Mouse (Mus musculus) gastrocnemius, postnatal 14 days (tissue): ENCODE measurements around the gene Cdkn1c. TPM values are rescaled to one million over a fixed set of nuclear protein-coding genes. Genes with fewer than 3 reads are reported as not detected.

ENCODE experiments used
- DNase-seq: peaks from one replicate; pipeline ENCODE4 v3.0.0; 2021; ENCODE audit warnings: mixed read lengths
- intact Hi-C: fragments of 180-260 bp; cut with DNase I; formaldehyde crosslinking; loops from one replicate; pipeline ENCODE4 v1.15.1; 2025; ENCODE audit warnings: low total_unique reads
- long read RNA-seq, 2 experiments: library from polyadenylated mRNA; stranded (forward); transcript quantifications; one replicate each; pipeline ENCODE4 v2.0.0; 2021
- total RNA-seq, 2 experiments: library from RNA; stranded (reverse); gene quantifications; 2 replicates each; pipeline ENCODE4 v1.2.3; 2021

Cdkn1c gene
- total RNA-seq = 100 to 1,000 TPM; 565 to 617 TPM
- long read RNA-seq, experiment 1, transcript Cdkn1c-205 (3 exons, 667 nt) = minor isoform, 12 of 1,091 reads
- long read RNA-seq, experiment 1, transcript Cdkn1c-201 (4 exons, 1,901 nt) = major isoform, 283 of 1,091 reads
- long read RNA-seq, experiment 1, transcript Cdkn1c-204 (2 exons, 500 nt) = minor isoform, 6 of 1,091 reads
- long read RNA-seq, experiment 1, transcript Cdkn1c-202 (4 exons, 1,888 nt) = minor isoform, 87 of 1,091 reads
- long read RNA-seq, experiment 1, partial matches to known transcripts = 20 of 1,091 reads
- long read RNA-seq, experiment 1, other reads (novel, unspliced or antisense) = 683 of 1,091 reads
- long read RNA-seq, experiment 2, transcript Cdkn1c-204 (2 exons, 500 nt) = minor isoform, 7 of 949 reads
- long read RNA-seq, experiment 2, transcript Cdkn1c-205 (3 exons, 667 nt) = minor isoform, 15 of 949 reads
- long read RNA-seq, experiment 2, transcript Cdkn1c-201 (4 exons, 1,901 nt) = major isoform, 234 of 949 reads
- long read RNA-seq, experiment 2, transcript Cdkn1c-202 (4 exons, 1,888 nt) = minor isoform, 70 of 949 reads
- long read RNA-seq, experiment 2, partial matches to known transcripts = 23 of 949 reads
- long read RNA-seq, experiment 2, other reads (novel, unspliced or antisense) = 600 of 949 reads

DNA sequence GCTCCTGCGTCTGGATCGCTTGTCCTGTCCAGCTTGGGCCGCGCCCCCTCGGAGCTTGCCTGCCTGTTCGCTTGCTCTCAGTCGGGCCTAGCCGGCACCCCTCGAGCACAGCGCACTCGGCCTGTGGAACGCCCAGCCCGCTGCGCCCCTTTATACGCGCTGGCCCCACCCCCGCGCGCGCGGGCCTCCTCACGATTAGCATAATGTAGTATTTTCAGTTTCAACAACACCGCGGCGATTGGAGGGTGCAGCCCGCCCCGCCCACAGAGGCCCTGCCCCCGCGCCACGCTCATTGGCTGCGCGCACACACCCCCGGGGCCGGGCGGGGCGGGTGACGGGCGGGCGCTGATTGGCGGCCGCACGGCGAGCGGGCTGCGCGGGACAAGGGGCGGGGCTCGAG, at the start of gene Cdkn1c:
Gene Cdkn1c (minus strand): TSS at position 177 of the 400 bp plus-strand sequence.
- peak; percentile 92 for DNase-seq
- intact Hi-C loops = no loop called here

DNA sequence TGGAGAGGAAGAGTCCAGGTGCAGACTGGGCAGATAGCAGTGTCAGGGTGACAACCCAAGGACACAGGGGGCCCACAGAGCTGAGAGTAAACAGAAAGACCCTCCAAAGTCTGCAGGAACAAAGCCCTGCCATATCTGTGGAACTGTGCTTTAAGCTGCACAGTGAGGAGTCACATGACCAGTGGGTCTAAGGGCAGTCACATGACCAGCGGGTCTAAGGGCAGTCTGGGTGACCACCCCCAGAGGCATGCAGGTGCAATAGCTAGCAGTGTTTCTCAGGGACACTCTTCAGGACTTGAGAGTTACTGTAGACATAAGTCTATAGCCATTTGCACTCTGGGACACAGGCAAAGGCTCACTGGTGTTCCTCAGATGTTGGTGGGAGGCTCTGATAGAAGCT, 48.7 kb upstream of the Cdkn1c start:
- intact Hi-C loops = no loop called here
- DNase-seq = no peak

DNA sequence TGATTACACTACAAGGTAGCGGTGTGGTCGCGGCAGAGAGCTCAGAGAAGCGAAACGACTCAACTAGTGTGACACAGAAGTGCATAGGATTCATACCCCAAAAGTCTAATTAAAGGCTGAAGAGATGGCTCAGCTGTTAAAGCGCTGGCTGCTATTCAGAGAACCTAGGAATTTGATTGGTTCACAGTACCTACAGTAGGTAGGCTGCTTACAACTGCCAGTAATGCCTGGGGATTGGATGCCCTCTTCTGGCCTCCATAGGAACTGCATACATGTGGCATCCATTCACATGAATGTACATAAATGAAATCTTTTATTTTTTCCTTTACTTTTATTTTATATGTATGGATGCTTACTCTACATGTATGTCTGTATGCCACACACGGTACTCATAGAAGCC, 45.8 kb upstream of the Cdkn1c start:
- no peak for DNase-seq
- intact Hi-C loops = no loop called here

DNA sequence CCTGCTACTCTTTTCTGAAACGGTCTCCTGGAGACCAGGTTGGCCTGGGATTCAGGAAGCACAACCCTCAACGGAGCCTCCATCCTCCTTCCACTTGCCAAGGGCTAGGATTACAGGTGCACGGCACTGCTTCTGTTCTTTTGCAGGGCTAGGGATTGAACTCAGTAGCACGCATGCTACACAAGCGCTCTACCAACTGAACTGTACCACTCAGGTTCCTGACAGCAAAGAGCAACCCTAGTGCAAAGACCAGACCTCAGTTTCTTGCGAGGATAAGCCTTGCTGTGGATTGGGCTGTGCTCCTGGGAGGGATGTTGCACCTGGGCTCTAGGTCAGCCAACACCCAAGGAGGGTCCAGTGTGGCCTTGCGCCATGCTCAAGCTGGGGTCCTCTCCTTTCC, 45.4 kb upstream of the Cdkn1c start:
- DNase-seq = no peak
- intact Hi-C loops = no loop called here

DNA sequence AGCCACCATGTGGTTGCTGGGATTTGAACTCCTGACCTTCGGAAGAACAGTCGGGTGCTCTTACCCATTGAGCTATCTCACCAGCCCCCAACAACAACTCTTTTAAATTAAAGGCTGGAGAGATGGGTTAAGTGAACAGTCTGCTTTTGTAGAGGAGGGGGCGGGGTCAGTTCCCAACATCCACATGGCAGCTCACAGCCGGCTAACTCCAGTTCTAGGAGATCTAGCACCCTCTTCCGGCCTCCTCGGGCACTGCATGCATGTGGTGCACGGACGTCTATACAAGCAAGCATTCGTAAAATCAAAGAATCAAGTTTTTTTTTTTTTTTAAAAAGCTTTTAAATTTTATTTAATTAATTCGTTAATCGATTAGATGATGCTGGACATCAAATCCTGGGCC, 45.0 kb upstream of the Cdkn1c start:
- intact Hi-C loops = no loop called here
- DNase-seq = peak; percentile 75

DNA sequence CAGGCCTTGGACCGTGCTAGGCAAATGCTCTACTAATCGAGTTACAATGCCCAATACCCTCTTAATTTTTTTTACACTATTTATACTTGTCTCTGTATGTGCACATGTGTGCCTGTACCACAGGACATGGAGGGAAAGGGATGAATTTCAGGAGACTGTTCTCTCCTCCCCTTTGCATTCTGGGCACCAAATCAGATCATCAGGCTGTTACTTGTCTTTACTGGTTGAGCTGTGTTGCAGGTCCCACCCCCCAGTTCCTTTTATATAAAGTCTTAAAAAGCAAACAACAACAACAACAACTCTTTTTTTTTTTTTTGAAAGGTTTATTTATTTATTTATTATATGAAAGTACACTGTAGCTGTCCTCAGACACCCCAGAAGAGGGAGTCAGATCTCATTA, 44.6 kb upstream of the Cdkn1c start:
- intact Hi-C loops = no loop called here
- DNase-seq = no peak

DNA sequence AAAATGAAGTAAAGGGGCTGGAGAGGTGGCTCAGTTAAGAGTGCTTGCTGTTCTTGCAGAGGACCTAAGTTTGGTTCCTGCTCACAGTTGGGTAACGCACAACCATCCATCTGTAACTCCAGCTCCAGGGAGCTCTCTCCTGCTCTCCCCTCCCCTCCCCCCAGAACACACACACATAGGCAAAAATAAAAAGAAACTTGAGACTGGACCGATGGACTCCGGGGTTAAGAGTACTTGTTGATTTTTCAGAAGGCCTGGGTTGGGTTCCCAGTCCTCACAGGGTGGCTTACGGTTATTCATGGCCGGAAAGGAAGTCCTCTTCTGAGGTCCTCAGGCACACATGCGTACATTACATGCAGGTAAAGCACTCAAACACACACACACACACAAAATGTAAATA, 43.1 kb upstream of the Cdkn1c start:
- no peak for DNase-seq
- intact Hi-C loops = no loop called here

DNA sequence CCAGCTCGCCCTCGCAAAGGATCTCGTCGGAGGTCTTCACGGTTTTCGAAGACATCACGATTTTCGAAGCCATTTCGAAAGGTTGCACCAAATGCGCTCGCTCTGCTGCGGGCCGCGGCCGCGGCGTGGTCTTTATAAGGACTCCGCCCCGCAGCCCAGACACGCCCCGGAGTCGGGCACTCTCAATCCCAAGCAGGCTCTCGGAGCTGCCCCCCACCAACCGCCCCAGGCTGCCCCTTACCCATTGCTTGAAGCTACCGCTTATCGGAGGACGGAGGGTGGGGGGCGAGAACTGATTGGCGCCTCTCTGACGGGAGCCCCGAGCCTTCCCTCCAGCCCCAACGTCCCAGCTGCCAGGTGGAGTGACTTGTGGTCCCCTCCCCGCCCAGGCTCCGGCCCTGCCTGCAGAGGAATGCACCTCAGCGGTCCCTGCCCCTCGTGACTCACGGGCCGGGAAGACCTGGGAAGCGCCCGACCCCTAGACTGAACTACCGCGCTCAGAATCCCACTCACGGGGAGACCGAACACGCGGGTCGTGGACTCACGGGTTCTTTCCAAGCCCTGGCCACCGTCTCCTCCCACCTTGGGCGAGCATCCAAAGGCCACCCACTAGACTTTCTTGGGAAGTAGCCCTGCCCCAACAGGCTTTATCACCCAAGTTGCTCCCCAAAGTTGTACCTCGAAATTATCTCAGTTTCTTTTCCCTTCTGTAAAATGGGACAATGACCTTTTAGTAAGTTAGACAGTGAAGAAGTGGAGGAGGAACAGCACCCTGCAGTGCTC, 41.8 kb upstream of the Cdkn1c start, which contains the start of gene Phlda2:
Gene Phlda2 (minus strand): TSS at position 733 of the 783 bp plus-strand sequence.
- DNase-seq = no peak
- intact Hi-C loops = no loop called here

DNA sequence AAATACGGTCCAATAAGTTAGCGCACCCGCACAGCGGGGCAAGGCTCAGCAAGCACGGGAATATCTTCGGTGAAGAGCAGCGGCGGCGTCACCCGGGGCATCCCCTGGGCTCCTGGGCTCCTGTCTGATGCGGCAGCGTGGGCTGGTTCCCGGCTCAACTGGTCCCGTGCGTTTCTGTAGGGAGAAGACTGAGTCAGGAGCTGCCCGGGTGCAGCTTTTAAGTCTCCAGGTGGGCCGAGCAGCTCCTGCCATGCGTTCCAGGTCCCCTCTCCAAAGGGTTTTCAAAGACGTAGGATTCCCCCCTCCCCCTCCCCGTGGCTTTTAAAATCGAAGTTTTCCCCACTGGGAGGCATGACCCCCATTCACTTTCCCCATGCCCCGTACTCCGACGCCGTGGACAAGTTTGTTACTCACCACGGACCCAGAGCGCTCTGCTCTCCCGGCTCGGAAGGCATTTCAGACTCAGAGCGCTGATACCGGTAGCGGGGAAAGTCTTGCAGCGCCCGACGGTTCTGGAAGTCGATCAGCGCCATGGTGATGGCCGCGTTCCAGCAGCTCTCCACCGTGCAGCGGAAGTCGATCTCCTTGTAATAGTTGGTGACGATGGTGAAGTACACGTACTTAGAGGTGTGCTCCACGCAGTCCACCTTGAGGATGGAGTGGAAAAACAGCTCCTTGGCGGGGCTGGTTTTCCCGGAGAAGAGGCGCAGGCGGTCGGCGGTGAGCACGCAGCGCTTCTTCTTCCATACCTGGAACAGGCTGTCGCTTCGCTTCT, 41.0 kb upstream of the Cdkn1c start:
- DNase-seq = peak; percentile 23
- intact Hi-C loops = no loop called here

DNA sequence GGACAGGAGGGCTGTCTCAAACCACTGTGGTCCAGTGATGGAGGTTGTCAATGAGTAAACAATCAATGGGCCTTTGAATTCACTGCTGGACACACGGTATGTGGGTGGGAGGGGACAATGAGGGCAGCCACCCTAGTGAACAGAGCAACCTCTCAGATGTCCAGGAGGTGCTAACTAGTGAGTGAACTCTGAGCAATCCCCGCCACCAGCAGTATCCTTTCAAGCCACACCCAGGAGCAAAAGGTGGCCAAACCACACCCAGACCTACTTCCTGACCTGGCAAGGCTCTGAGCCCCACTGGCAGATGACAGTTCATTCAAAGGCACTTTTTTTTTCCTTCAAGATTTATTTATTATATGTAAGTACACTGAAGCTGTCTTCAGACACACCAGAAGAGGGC, 40.1 kb upstream of the Cdkn1c start:
- intact Hi-C loops = no loop called here
- DNase-seq = no peak

DNA sequence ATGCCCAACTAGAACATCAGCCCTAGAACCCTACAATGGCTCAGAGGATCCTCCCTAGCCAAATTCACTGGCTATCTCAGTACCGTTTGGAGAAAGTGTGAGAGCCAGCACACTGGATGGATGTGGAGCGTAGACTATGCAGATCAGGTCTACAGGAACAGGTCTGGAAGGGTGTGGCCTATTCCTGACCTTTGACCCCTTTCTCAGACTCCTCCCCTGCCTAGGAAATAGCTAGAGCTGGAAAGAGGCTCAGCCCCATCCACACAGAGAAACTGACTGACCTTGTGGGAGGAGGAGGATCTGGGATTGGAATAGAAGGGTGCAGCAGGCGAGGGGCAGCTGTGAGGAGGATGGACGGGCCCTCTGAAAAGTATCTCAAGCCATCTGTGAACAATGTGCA, 37.7 kb upstream of the Cdkn1c start:
- DNase-seq = no peak

DNA sequence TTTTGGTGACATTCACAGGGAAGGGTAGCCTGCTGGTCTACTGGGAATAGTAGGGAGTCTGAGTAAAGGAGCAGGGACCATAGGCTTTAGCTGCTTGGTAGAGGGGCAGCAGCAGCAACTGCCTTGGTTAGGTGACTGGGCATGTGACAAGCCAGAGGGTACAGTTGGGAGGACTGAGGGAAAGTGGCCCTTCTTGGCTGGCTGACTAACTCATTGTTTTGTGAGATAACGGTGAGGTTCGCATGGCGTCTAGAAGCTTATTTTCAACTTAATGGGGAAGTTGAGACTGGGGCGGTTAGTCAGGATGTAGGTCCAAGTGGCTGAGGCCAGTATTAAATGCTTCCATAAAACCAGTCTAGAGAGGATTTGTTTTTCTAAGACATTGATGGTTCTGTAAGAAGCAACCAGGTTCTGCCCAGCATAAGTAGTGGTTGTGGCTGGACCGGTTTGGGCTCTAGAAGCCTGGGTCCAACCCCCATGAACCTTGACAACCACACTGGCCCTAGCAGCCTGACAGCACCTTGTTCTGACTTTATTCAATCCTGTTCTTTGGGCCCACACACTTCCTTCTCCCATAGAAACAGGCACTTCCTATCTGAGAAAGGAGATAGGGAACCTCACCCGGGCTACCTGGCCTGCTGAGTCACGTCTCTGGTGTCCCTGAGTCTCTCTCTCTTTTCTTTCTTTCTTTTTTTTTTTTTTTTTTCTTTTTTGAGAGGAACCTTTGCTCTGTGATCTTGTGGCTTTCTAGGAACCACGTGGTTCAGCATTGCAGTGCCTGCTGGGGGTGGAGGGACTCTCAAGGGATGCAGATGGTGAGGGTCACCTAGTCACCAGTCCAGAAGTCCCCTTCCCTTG, 34.5 kb upstream of the Cdkn1c start:
- no peak for DNase-seq
- intact Hi-C loops = no loop called here

More for the DNA sequence above, 37.7 kb upstream of the Cdkn1c start:
- intact Hi-C loops = no loop called here

DNA sequence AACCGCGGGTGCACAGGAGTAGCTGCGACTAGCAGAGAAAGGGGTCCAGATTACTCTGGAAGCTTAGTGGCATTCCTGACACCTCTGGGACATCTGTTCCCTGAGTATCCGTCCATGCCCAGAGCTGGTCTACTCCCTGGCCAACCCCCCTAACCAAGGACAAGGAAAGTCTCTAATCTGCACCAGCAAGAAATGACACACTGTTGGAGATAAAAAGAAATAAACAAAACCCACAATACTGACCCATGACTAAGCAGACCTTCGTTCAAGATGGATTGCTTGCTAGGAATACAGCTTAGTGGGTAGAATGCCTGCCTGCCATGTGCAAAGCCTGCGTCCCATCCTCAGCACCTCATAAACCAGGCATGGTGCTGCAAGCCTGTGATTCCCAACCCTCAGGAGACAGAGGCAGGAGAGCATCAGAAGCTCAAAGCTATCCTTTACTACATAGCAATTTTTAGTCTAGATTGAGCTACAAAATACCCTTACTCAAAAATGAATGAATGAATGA, 32.8 kb upstream of the Cdkn1c start:
- intact Hi-C loops = no loop called here
- DNase-seq = no peak

DNA sequence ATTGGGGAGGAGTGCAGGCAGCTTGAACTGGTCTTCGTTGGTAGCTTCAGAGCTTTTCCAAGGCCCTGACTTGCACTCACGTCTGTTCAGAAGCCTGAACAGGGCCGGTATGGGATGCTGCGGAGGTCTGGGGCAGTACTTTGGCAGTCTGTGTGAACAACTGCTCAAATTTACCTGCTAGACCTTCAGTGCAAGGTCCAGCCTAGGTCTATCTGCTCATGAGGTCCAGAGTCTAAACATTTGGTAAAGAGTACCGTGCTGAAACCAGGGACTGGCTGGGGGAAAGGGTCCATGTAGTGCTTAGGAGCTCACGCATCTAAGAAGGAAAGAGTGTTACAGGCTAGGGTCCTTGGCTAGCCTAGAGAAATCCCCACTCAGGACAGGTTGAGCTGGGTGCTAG, 28.9 kb upstream of the Cdkn1c start:
- intact Hi-C loops = loop anchor here (10.0 kb wide), 1 partner anchor 265 kb away; the partner anchor contains the start of gene Osbpl5
- no peak for DNase-seq

DNA sequence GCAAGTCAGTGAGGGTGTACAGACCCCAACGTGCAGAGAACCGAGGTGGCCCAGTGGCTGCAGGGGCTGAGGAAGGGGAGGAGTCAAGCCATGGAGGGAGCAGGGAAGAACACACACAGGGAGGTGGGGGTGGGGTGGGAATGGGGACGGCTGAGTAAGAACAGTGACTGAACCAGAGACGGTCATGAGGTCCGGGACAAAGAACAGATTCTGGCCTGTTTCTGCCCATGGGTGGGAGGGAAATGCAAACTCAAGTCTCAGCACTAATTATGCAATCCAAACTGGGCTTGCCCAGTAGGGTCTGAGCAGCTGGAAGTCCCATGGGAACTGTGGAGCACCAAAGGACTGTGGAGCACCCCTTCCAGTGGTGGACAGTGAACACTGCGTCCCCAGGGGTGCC, 21.7 kb upstream of the Cdkn1c start:
- intact Hi-C loops = loop anchor here (10.0 kb wide), 1 partner anchor 272 kb away; the partner anchor contains the start of gene Osbpl5
- no peak for DNase-seq

DNA sequence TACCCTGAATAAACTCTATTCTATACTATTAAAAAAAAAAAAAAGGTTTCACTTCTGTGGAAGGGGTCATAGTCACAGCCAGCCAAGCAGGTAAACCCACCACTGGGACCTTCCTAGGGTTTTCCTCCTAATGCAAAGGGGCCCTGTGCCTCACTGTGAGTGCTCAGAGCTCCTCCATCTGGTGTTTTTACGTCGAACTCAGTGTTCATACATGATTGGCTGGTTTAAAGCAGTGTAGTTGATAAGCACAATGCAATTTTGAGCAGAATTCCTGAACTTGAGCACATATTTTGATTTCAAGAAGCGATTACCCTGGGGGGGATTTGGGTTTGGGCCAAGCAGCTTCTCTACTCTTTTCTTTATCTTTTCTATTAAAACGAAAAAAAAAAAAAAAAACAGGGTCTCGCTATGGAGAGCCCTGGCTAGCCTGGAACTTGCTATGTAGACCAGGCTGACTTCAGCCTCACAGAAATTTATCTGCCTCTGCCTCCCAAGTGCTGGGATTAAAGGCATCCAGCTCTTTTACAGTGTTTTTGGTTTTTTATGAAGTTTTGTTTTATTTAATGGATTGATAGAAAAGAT, 21.0 kb upstream of the Cdkn1c start:
- no peak for DNase-seq
- intact Hi-C loops = loop anchor here (10.0 kb wide), 1 partner anchor 273 kb away; the partner anchor contains the start of gene Osbpl5

DNA sequence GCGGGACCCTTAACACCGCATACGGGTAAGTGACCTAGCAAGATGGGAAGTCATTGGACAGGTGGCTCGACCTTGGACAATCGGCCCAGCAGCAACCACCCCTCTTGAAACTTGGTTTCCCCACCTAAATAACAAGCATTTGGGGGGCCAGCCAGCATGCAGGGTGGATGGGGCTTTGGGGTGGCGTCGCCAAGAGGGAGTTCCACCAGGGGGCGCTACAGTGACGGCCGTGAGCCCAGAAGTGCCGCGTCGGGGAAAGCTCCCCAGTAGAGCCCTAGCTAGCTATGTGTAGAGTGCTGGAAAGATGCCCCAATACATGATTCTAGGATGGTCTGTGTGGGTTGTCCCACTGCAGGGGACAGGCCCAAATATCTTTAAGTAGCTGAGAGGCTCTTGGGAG, 19.6 kb upstream of the Cdkn1c start:
- intact Hi-C loops = loop anchor here (10.0 kb wide), 1 partner anchor 274 kb away; the partner anchor contains the start of gene Osbpl5
- DNase-seq = peak; percentile 71

DNA sequence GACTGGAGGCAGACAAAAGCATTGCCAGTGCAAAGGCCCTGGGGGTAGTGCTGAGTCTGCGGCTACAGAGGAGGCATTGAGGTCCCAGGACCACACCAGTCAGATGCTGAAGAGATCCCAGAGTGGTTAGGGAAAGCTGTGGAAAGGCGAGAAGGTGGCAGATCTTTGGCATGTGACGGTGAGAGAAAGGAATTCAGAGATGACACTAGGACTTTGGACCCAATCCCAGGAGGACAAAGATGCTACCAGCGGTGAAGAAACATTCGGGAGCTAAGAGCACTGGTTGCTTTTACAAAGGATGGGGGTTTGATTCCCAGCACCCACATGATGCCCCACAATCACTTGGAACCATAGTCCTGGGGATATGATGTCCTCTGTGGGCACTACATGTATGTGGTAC, 16.9 kb upstream of the Cdkn1c start:
- intact Hi-C loops = loop anchor here (10.0 kb wide), 1 partner anchor 473 kb away; the partner anchor contains the start of gene Tspan32
- no peak for DNase-seq
